8 mouse cellular contexts compared by ENCODE assay signal in genomic region chr5:92808503-92809415, GRCm38 (mm10).
DNase-seq lines count a peak whose midpoint lies in the region; ATAC-seq and TF ChIP-seq lines count a peak whose summit lies in the region.

No protein-coding gene starts in this region.

- H3K9ac ChIP-seq in ES-Bruce4 (ENCODE audit: low read depth, poor library complexity, severe bottlenecking), result no peak overlapping the region
- H3K9ac ChIP-seq in hindbrain, embryonic 12.5 days, result peak overlapping the region; percentile 49
- H3K9ac ChIP-seq in limb, embryonic 12.5 days (replicated peaks), result peak overlapping the region; percentile 31; the same call in 1 of the 2 replicates
- peak overlapping the region; percentile 13 for H3K9ac ChIP-seq in midbrain, embryonic 11.5 days (ENCODE audit: low read length)

- peaks cover 4% of the 10 kb centered on the region for H3K4me1 ChIP-seq in ES-Bruce4 (ENCODE audit: control insufficient read depth, insufficient read depth, low read length)
- peaks cover 47% of the 10 kb centered on the region for H3K4me1 ChIP-seq in hindbrain, embryonic 12.5 days
- H3K4me1 ChIP-seq in limb, embryonic 12.5 days (replicated peaks), result peaks cover 38% of the 10 kb centered on the region
- H3K4me1 ChIP-seq in midbrain, embryonic 11.5 days (ENCODE audit: control insufficient read depth, insufficient read depth, low read length), result peaks cover 39% of the 10 kb centered on the region

- peak; percentile 75 for TF ChIP-seq EP300 in ES-Bruce4 (IDR thresholded peaks at IDR 0.05; ENCODE audit: insufficient read depth, low read depth, low read length)

- peak overlapping the region; percentile 52 for H3K4me2 ChIP-seq in hindbrain, embryonic 12.5 days (replicated peaks)
- H3K4me2 ChIP-seq in limb, embryonic 12.5 days, result peak overlapping the region; percentile 60
- peak overlapping the region; percentile 49 for H3K4me2 ChIP-seq in midbrain, embryonic 11.5 days

- 2% methylated on average over 28 of the region's 28 CpGs for WGBS in hindbrain, embryonic 12.5 days
- 5% methylated on average over 28 of the region's 28 CpGs for WGBS in limb, embryonic 12.5 days
- 3% methylated on average over 28 of the region's 28 CpGs for WGBS in midbrain, embryonic 11.5 days

- H3K9me3 ChIP-seq in ES-Bruce4 (replicated peaks; ENCODE audit: control insufficient read depth, insufficient read depth, low read length, poor library complexity, severe bottlenecking), result no peaks in the 10 kb centered on the region
- H3K9me3 ChIP-seq in hindbrain, embryonic 12.5 days (replicated peaks), result no peaks in the 10 kb centered on the region
- H3K9me3 ChIP-seq in limb, embryonic 12.5 days, result no peaks in the 10 kb centered on the region
- no peaks in the 10 kb centered on the region for H3K9me3 ChIP-seq in midbrain, embryonic 11.5 days (ENCODE audit: control insufficient read depth, low read length)

- H3K4me3 ChIP-seq in ES-Bruce4 (ENCODE audit: low read depth, low read length), result peak overlapping the region; percentile 68
- H3K4me3 ChIP-seq in gastrocnemius, adult 2 months, result peak overlapping the region; percentile 61
- H3K4me3 ChIP-seq in hindbrain, embryonic 12.5 days, result peak overlapping the region; percentile 31
- H3K4me3 ChIP-seq in limb, embryonic 12.5 days (replicated peaks), result peak overlapping the region; percentile 30
- peak overlapping the region; percentile 22 for H3K4me3 ChIP-seq in midbrain, embryonic 11.5 days (ENCODE audit: low read depth, low read length)

- no peaks in the 10 kb centered on the region for H3K36me3 ChIP-seq in ES-Bruce4 (ENCODE audit: control insufficient read depth, insufficient read depth, low read length, poor library complexity, severe bottlenecking)
- no peaks in the 10 kb centered on the region for H3K36me3 ChIP-seq in hindbrain, embryonic 12.5 days
- H3K36me3 ChIP-seq in limb, embryonic 12.5 days, result no peaks in the 10 kb centered on the region
- no peaks in the 10 kb centered on the region for H3K36me3 ChIP-seq in midbrain, embryonic 11.5 days (ENCODE audit: control insufficient read depth, insufficient read depth, low read length)

- intact Hi-C loops in gastrocnemius, adult 2 months (cut with DNase I), result loop anchor here (5.0 kb wide), 1 partner anchor 39 kb away; no protein-coding TSS in a partner anchor

- TF ChIP-seq POLR2A in ES-Bruce4 (IDR thresholded peaks at IDR 0.05; ENCODE audit: insufficient read depth, low read length), result no peak

- peak overlapping the region; percentile 80 for H3K27ac ChIP-seq in ES-Bruce4 (ENCODE audit: insufficient read depth, low read length)
- no peak overlapping the region for H3K27ac ChIP-seq in gastrocnemius, adult 2 months
- H3K27ac ChIP-seq in hindbrain, embryonic 12.5 days, result peak overlapping the region; percentile 46
- H3K27ac ChIP-seq in limb, embryonic 12.5 days, result peak overlapping the region; percentile 66; the same call in 1 of the 2 replicates
- H3K27ac ChIP-seq in midbrain, embryonic 11.5 days (ENCODE audit: low read depth, low read length), result peak overlapping the region; percentile 65

- ATAC-seq in hindbrain, embryonic 12.5 days (ENCODE audit: low FRiP score), result peak; percentile 83
- ATAC-seq in limb, embryonic 12.5 days (ENCODE audit: insufficient number of reproducible peaks, insufficient read depth, low FRiP score, low TSS enrichment, low read depth), result peak; percentile 82
- peak; percentile 66 for ATAC-seq in midbrain, embryonic 11.5 days (ENCODE audit: low FRiP score)

- peak; percentile 29 for DNase-seq in cerebellum, adult 9-10 months
- peak; percentile 67 for DNase-seq in gastrocnemius, adult 2 months
- peak; percentile 93 for DNase-seq in midbrain, embryonic 11.5 days (ENCODE audit: low spot score, missing footprints)
- peak; percentile 55 for DNase-seq in testis, postnatal 10 days (ENCODE audit: low spot score)
- DNase-seq in B cell, adult 2 months, result no peak

- no peaks in the 10 kb centered on the region for H3K27me3 ChIP-seq in ES-Bruce4 (ENCODE audit: control insufficient read depth, insufficient read depth, low read length, poor library complexity, severe bottlenecking)
- H3K27me3 ChIP-seq in hindbrain, embryonic 12.5 days, result peaks cover 3% of the 10 kb centered on the region
- peaks cover 5% of the 10 kb centered on the region; the same call in 1 of the 2 replicates for H3K27me3 ChIP-seq in limb, embryonic 12.5 days
- no peaks in the 10 kb centered on the region for H3K27me3 ChIP-seq in midbrain, embryonic 11.5 days (ENCODE audit: control insufficient read depth, insufficient read depth, low read length)

- no peak for TF ChIP-seq CTCF in ES-Bruce4 (IDR thresholded peaks at IDR 0.05; ENCODE audit: low read depth, low read length)
- TF ChIP-seq CTCF in gastrocnemius, adult 2 months (IDR thresholded peaks at IDR 0.05), result no peak

Comparison
In these comparisons a context has a peak if more than half of its experiments do, and no peak if none do; other contexts are left out.
1. DNase-seq: peak in cerebellum, adult 9-10 months (single experiment), gastrocnemius, adult 2 months (single experiment), midbrain, embryonic 11.5 days (single experiment) and testis, postnatal 10 days (single experiment); none in B cell, adult 2 months (0 of 2).
2. Peak in every context shown above with its lines, with median percentiles within 50 percentile points of each other: H3K4me3 ChIP-seq, ATAC-seq and H3K4me2 ChIP-seq.